Mouse (Mus musculus): Measurements from ENCODE around the gene Fiz1. TPM values are rescaled to one million over a fixed set of nuclear protein-coding genes. Genes with fewer than 3 reads are reported as not detected.
"Not testable (repeated sequence)": the region's sequence is repeated elsewhere in the genome, so short reads cannot be mapped to it uniquely, and the experiment has no call there.

Fiz1 gene
- polyA plus RNA-seq, 1 experiment from 2014 or later: 48.6 TPM

DNA sequence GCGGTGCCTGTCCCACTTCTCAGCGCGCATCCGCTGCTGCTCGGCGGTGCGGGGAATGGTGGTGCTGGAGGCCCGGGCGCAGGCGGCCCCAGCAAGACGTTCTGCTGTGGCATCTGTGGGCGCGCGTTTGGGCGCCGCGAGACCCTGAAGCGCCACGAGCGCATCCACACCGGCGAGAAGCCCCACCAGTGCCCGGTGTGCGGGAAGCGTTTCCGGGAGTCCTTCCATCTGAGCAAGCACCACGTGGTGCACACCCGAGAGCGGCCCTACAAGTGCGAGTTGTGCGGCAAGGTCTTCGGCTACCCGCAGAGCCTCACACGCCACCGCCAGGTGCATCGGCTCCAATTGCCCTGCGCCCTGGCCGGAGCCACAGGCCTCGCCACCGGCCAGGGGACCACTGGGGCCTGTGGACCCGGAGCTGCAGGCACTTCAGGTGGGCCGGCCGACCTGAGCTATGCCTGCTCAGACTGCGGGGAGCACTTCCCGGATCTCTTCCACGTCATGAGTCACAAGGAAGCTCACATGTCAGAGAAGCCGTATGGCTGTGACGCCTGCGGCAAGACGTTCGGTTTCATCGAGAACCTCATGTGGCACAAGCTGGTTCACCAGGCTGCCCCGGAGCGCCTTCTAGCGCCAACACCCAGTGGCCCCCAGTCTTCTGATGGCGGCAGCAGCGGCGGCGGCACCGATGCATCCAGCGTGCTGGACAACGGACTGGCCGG lies 16.2 kb upstream of the Fiz1 start:
- H3K9me3 ChIP-seq (ENCODE audit: control insufficient read depth, low read length): peaks cover 41% of the 10 kb centered on the region
- WGBS: 87% methylated on average over 63 of the region's 63 CpGs
- no peak for ATAC-seq (ENCODE audit: low FRiP score, low TSS enrichment)
- no peak overlapping the region for H3K9ac ChIP-seq (ENCODE audit: low read depth, low read length)
- peaks cover 90% of the 10 kb centered on the region for H3K36me3 ChIP-seq (ENCODE audit: control insufficient read depth, insufficient read depth, low read length)
- H3K27ac ChIP-seq (ENCODE audit: low read depth, low read length): no peak overlapping the region
- H3K27me3 ChIP-seq (ENCODE audit: control insufficient read depth, insufficient read depth, low read length): no peaks in the 10 kb centered on the region
- H3K4me2 ChIP-seq (replicated peaks; ENCODE audit: low read depth, low read length): no peak overlapping the region
- H3K4me3 ChIP-seq (ENCODE audit: low read length): no peak overlapping the region; the same call in none of the 2 replicates
- no peaks in the 10 kb centered on the region for H3K4me1 ChIP-seq (ENCODE audit: control insufficient read depth, insufficient read depth, low read length)

DNA sequence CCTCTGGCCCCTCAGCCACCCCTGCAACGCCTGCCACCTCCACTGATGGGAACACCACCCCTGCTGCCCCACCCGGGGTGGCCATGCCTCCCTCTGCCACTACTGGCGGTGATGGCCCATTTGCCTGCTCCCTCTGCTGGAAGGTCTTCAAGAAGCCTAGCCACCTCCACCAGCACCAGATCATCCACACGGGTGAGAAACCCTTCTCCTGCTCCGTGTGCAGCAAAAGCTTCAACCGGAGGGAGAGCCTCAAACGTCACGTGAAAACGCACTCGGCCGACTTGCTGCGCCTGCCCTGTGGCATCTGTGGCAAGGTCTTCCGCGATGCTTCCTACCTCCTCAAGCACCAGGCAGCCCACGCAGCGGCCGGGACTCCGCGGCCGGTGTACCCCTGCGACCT lies 15.4 kb upstream of the Fiz1 start:
- Histone ChIP-seq H3K36me3 (ENCODE audit: control insufficient read depth, insufficient read depth, low read length) (peaks cover 83% of the 10 kb centered on the region), H3K27ac (ENCODE audit: low read depth, low read length) (no peak overlapping the region), H3K9ac (ENCODE audit: low read depth, low read length) (no peak overlapping the region), H3K4me3 (ENCODE audit: low read length) (no peak overlapping the region), H3K4me1 (ENCODE audit: control insufficient read depth, insufficient read depth, low read length) (no peaks in the 10 kb centered on the region), H3K9me3 (ENCODE audit: control insufficient read depth, low read length) (peaks cover 41% of the 10 kb centered on the region), H3K27me3 (ENCODE audit: control insufficient read depth, insufficient read depth, low read length) (no peaks in the 10 kb centered on the region), H3K4me2 (replicated peaks; ENCODE audit: low read depth, low read length) (no peak overlapping the region)
- no peak for ATAC-seq (ENCODE audit: low FRiP score, low TSS enrichment)
- WGBS: 91% methylated on average over 21 of the region's 21 CpGs

DNA sequence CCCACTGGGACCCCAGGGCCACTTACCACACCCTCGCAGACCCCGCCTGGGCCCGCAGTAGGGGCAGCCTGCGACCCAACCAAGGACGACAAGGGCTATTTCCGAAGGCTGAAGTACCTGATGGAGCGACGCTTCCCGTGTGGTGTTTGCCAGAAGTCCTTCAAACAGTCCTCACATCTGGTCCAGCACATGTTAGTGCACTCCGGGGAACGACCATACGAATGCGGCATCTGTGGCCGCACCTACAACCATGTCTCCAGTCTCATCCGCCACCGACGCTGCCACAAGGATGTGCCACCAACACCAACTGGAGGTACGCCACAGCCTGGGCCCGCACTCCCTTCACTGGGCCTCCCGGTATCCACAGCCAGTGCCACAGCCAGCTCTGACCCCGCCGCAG lies 15.0 kb upstream of the Fiz1 start:
- Histone ChIP-seq H3K4me3 (ENCODE audit: low read length) (no peak overlapping the region), H3K4me1 (ENCODE audit: control insufficient read depth, insufficient read depth, low read length) (no peaks in the 10 kb centered on the region), H3K9me3 (ENCODE audit: control insufficient read depth, low read length) (peaks cover 41% of the 10 kb centered on the region), H3K9ac (ENCODE audit: low read depth, low read length) (no peak overlapping the region), H3K27ac (ENCODE audit: low read depth, low read length) (no peak overlapping the region), H3K36me3 (ENCODE audit: control insufficient read depth, insufficient read depth, low read length) (peaks cover 84% of the 10 kb centered on the region), H3K4me2 (replicated peaks; ENCODE audit: low read depth, low read length) (no peak overlapping the region), H3K27me3 (ENCODE audit: control insufficient read depth, insufficient read depth, low read length) (no peaks in the 10 kb centered on the region)
- ATAC-seq (ENCODE audit: low FRiP score, low TSS enrichment): no peak
- 95% methylated on average over 22 of the region's 22 CpGs for WGBS

DNA sequence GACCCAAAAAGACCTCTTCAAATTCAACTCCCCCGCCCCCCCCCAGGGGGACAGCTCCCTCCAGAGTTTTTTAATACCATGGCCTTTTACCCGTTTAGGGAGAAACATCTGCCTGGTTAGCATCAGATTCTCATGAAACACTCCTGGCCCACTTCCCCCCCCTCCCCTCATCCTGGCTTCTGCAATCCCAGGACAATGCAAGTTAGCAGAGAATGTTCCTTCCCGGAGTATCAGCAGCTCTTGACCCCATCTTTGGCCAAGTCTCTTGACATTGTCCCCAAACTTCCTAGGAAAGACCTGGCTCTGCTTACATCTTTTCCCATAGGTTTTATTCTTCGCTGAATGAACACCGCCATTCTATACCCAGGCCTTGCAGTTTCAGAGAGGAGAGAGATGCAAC lies 6.7 kb upstream of the Fiz1 start:
- Histone ChIP-seq H3K9me3 (ENCODE audit: control insufficient read depth, low read length) (no peaks in the 10 kb centered on the region), H3K4me1 (ENCODE audit: control insufficient read depth, insufficient read depth, low read length) (peaks cover 4% of the 10 kb centered on the region; the same call in 1 of the 2 replicates), H3K4me2 (replicated peaks; ENCODE audit: low read depth, low read length) (peak overlapping the region; percentile 66), H3K27ac (ENCODE audit: low read depth, low read length) (peak overlapping the region; percentile 96; the same call in 1 of the 2 replicates), H3K36me3 (ENCODE audit: control insufficient read depth, insufficient read depth, low read length) (peaks cover 38% of the 10 kb centered on the region), H3K4me3 (ENCODE audit: low read length) (peak overlapping the region; percentile 88), H3K9ac (ENCODE audit: low read depth, low read length) (peak overlapping the region; percentile 82), H3K27me3 (ENCODE audit: control insufficient read depth, insufficient read depth, low read length) (no peaks in the 10 kb centered on the region)
- ATAC-seq (ENCODE audit: low FRiP score, low TSS enrichment): no peak
- 52% methylated on average over 5 of the region's 5 CpGs for WGBS

DNA sequence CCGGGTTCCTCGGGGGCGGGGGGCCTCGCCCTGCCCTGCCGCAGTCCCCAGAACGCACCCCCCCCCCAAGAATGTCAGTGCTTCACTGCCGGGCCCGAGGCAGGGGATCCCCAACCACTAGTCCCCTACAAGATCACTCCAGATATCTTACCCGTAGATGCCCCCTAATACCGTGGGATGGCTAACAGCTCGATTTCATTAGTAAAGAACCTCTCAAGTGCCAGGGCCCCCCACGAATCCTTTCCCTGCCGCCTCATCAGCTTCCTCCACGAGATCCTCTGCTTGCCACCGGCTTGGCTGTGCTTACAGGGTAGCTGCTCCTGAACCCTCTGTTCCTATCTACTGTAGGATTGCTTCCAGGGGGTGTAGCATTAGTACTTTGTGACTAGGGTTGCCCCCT lies 6.2 kb upstream of the Fiz1 start:
- 0 out of 2 replicates have a peak, but pooled peaks have one; percentile 3 for ATAC-seq (ENCODE audit: low FRiP score, low TSS enrichment)
- Histone ChIP-seq H3K4me1 (ENCODE audit: control insufficient read depth, insufficient read depth, low read length) (peaks cover 4% of the 10 kb centered on the region; the same call in 1 of the 2 replicates), H3K4me3 (ENCODE audit: low read length) (peak overlapping the region; percentile 88), H3K9me3 (ENCODE audit: control insufficient read depth, low read length) (no peaks in the 10 kb centered on the region), H3K27me3 (ENCODE audit: control insufficient read depth, insufficient read depth, low read length) (no peaks in the 10 kb centered on the region), H3K27ac (ENCODE audit: low read depth, low read length) (peak overlapping the region; percentile 96), H3K36me3 (ENCODE audit: control insufficient read depth, insufficient read depth, low read length) (peaks cover 34% of the 10 kb centered on the region), H3K9ac (ENCODE audit: low read depth, low read length) (peak overlapping the region; percentile 82), H3K4me2 (replicated peaks; ENCODE audit: low read depth, low read length) (peak overlapping the region; percentile 66)
- 1% methylated on average over 9 of the region's 15 CpGs for WGBS

DNA sequence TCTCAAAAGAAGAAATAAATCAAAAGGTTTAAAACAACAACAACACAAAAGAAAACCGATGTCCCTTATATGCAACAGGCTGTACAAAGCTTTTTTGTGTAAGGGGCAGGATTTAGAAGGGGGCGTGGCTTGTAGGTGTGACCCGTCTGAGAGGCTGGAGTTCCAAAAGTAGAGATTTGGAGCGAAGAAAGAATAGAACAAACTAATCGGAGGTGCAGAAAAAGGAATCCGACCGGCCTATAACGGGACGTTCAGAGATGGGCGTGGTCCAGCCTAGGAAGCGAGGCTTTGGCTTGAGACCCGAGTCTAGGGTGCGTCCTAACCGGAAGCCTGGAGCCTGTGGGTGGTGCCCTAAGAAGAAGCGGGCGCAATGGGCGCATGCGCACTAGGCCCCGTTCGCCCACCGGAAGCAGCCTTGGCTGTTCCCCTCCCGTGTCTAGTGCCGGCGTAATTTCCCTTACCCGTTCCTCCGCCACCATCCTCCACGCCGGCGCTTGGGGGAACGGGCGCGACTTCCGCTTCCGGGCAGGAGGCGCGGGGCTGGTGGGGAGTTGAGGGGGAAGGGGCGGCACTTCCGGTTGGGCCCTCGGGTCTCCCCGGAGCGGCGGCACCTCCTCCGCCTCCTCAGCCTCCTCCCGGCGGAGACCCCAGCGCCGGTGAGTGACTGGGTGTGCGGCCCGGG lies 5.6 kb upstream of the Fiz1 start, which contains the start of the genes Zfp865 and Ccdc106:
TSS of gene Zfp865 (plus strand) at position 377 of the 682 bp plus-strand sequence.
TSS of gene Ccdc106 (plus strand) at position 554 of the 682 bp plus-strand sequence.
- Histone ChIP-seq H3K4me1 (ENCODE audit: control insufficient read depth, insufficient read depth, low read length) (peaks cover 4% of the 10 kb centered on the region; the same call in 1 of the 2 replicates), H3K9me3 (ENCODE audit: control insufficient read depth, low read length) (no peaks in the 10 kb centered on the region), H3K27me3 (ENCODE audit: control insufficient read depth, insufficient read depth, low read length) (no peaks in the 10 kb centered on the region), H3K4me2 (replicated peaks; ENCODE audit: low read depth, low read length) (peak within 1 kb of the TSS; percentile 66), H3K36me3 (ENCODE audit: control insufficient read depth, insufficient read depth, low read length) (peaks cover 34% of the 10 kb centered on the region), H3K4me3 (ENCODE audit: low read length) (peak within 1 kb of the TSS; percentile 88), H3K9ac (ENCODE audit: low read depth, low read length) (peak within 1 kb of the TSS; percentile 82), H3K27ac (ENCODE audit: low read depth, low read length) (peak within 1 kb of the TSS; percentile 96)
- WGBS: under 1% methylated on average over 47 of the region's 49 CpGs
- ATAC-seq (ENCODE audit: low FRiP score, low TSS enrichment): peak; percentile 86

DNA sequence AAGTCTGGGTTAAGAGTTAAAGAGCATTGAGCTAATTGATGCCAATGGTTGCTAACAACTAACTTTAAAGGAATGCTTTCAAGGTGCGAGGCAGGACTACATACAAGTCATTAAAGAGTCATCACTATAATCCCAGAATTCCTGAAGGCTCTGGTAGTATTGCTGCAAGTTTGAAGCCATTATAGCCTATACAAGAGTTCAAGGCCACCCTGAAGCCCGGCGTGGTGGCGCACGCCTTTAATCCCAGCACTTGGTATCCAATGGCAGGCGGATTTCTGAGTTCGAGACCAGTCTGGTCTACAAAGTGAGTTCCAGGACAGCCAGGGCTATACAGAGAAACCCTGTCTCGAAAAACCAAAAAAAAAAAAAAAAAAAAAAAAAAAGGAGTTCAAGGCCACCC lies 5.1 kb upstream of the Fiz1 start:
- not testable (repeated sequence) for H3K4me1 ChIP-seq (ENCODE audit: control insufficient read depth, insufficient read depth, low read length); H3K27me3 ChIP-seq (ENCODE audit: control insufficient read depth, insufficient read depth, low read length); H3K9me3 ChIP-seq (ENCODE audit: control insufficient read depth, low read length); ATAC-seq (ENCODE audit: low FRiP score, low TSS enrichment)
- Histone ChIP-seq H3K9ac (ENCODE audit: low read depth, low read length) (peak overlapping the region; percentile 82; the same call in 1 of the 2 replicates), H3K4me3 (ENCODE audit: low read length) (peak overlapping the region; percentile 88), H3K36me3 (ENCODE audit: control insufficient read depth, insufficient read depth, low read length) (peaks cover 30% of the 10 kb centered on the region), H3K4me2 (replicated peaks; ENCODE audit: low read depth, low read length) (peak overlapping the region; percentile 66), H3K27ac (ENCODE audit: low read depth, low read length) (peak overlapping the region; percentile 96)
- WGBS: 24% methylated on average over 8 of the region's 8 CpGs

DNA sequence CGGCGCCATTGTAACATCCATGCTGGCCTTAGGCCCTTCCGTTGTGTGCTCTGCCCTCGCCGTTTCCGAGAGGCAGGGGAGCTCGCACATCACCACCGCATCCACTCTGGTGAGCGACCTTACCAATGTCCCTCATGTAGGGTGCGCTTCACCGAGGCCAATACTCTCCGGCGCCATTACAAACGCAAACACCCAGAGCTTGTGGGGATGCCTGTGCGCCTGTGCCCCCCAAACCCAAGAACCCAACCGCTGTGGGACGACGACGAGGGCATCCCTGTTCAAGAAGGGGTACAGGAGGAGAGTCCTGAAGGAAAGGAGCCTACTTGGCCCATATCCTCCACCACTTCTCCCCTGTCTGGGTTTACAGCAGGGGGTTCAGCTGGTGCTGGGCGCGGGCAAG lies 3.4 kb upstream of the Fiz1 start:
- 97% methylated on average over 21 of the region's 21 CpGs for WGBS
- Histone ChIP-seq H3K9ac (ENCODE audit: low read depth, low read length) (no peak overlapping the region), H3K27ac (ENCODE audit: low read depth, low read length) (no peak overlapping the region), H3K36me3 (ENCODE audit: control insufficient read depth, insufficient read depth, low read length) (peaks cover 14% of the 10 kb centered on the region), H3K9me3 (ENCODE audit: control insufficient read depth, low read length) (no peaks in the 10 kb centered on the region), H3K4me1 (ENCODE audit: control insufficient read depth, insufficient read depth, low read length) (peaks cover 7% of the 10 kb centered on the region; the same call in 1 of the 2 replicates), H3K4me3 (ENCODE audit: low read length) (no peak overlapping the region), H3K27me3 (ENCODE audit: control insufficient read depth, insufficient read depth, low read length) (no peaks in the 10 kb centered on the region), H3K4me2 (replicated peaks; ENCODE audit: low read depth, low read length) (no peak overlapping the region)
- no peak for ATAC-seq (ENCODE audit: low FRiP score, low TSS enrichment)

DNA sequence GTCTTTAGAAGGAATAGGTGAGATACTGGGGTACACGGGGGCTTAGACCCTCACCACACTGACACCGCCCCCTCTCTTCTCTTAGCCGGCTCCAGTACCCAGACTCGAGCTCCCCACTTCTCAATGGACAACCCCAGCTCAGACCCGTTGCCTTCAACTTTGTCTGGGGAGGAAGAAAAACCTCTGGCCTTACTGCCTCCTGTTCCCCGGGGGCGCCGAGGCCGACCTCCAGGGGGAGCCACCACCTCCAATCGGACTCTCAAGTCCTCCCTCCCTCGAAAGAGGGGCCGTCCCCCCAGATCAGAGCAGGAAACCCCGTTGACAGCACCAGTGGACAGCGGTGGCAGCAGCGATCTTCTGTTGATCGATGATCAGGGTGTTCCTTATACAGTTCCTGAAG lies 2.9 kb upstream of the Fiz1 start:
- Histone ChIP-seq H3K4me2 (replicated peaks; ENCODE audit: low read depth, low read length) (no peak overlapping the region), H3K9me3 (ENCODE audit: control insufficient read depth, low read length) (no peaks in the 10 kb centered on the region), H3K4me3 (ENCODE audit: low read length) (no peak overlapping the region), H3K27ac (ENCODE audit: low read depth, low read length) (no peak overlapping the region), H3K9ac (ENCODE audit: low read depth, low read length) (no peak overlapping the region), H3K36me3 (ENCODE audit: control insufficient read depth, insufficient read depth, low read length) (peaks cover 14% of the 10 kb centered on the region), H3K27me3 (ENCODE audit: control insufficient read depth, insufficient read depth, low read length) (no peaks in the 10 kb centered on the region), H3K4me1 (ENCODE audit: control insufficient read depth, insufficient read depth, low read length) (peaks cover 7% of the 10 kb centered on the region; the same call in 1 of the 2 replicates)
- ATAC-seq (ENCODE audit: low FRiP score, low TSS enrichment): no peak
- 94% methylated on average over 16 of the region's 16 CpGs for WGBS
